Mouse (Mus musculus): ENCODE results near the gene Ncoa7. TPM values are rescaled to one million over a fixed set of nuclear protein-coding genes. Genes with fewer than 3 reads are reported as not detected.

Gene Ncoa7
- polyA plus RNA-seq, 1 experiment: 65.5 TPM

- DNase-seq: no peak
- no peak overlapping the region for H3K4me3 ChIP-seq (replicated peaks; ENCODE audit: insufficient read depth, low read depth, low read length)
- H3K4me1 ChIP-seq (ENCODE audit: control insufficient read depth, insufficient read depth, low read length): peaks cover 4% of the 10 kb centered on the region
- no peak for TF ChIP-seq POLR2A (IDR thresholded peaks at IDR 0.05; ENCODE audit: borderline replicate concordance, insufficient read depth, low read length)
- TF ChIP-seq CTCF (IDR thresholded peaks at IDR 0.05; ENCODE audit: borderline replicate concordance, insufficient read depth, low read depth, low read length): no peak
- 66% methylated on average over 3 of the region's 3 CpGs for WGBS
- H3K27me3 ChIP-seq (ENCODE audit: control insufficient read depth, insufficient read depth, low read length): no peaks in the 10 kb centered on the region
- no peak overlapping the region for H3K27ac ChIP-seq (ENCODE audit: insufficient read depth, low read length)
Measured at GRCm38 (mm10) chr10:30731321-30731914, 71.7 kb downstream of the Ncoa7 start.

- 78% methylated on average over 1 of the region's 1 CpGs for WGBS
- Histone ChIP-seq H3K27me3 (ENCODE audit: control insufficient read depth, insufficient read depth, low read length) (no peaks in the 10 kb centered on the region), H3K4me1 (ENCODE audit: control insufficient read depth, insufficient read depth, low read length) (peaks cover 4% of the 10 kb centered on the region), H3K27ac (ENCODE audit: insufficient read depth, low read length) (no peak overlapping the region), H3K4me3 (replicated peaks; ENCODE audit: insufficient read depth, low read depth, low read length) (no peak overlapping the region)
- TF ChIP-seq POLR2A (IDR thresholded peaks at IDR 0.05; ENCODE audit: borderline replicate concordance, insufficient read depth, low read length): no peak
- DNase-seq: no peak
Measured at GRCm38 (mm10) chr10:30730791-30731190, 72.3 kb downstream of the Ncoa7 start.

GRCm38 (mm10) chr10:30729157-30730096, 73.7 kb downstream of the Ncoa7 start:
- H3K4me1 ChIP-seq (ENCODE audit: control insufficient read depth, insufficient read depth, low read length): peaks cover 4% of the 10 kb centered on the region
- no peaks in the 10 kb centered on the region for H3K27me3 ChIP-seq (ENCODE audit: control insufficient read depth, insufficient read depth, low read length)
- WGBS: 85% methylated on average over 5 of the region's 5 CpGs
- peak in 1 of 2 experiments; percentile 33 for DNase-seq
- H3K4me3 ChIP-seq (replicated peaks; ENCODE audit: insufficient read depth, low read depth, low read length): no peak overlapping the region
- TF ChIP-seq CTCF (IDR thresholded peaks at IDR 0.05; ENCODE audit: borderline replicate concordance, insufficient read depth, low read depth, low read length) (peak; percentile 24; the same call in 1 of the 2 replicates), POLR2A (IDR thresholded peaks at IDR 0.05; ENCODE audit: borderline replicate concordance, insufficient read depth, low read length) (no peak)
- no peak overlapping the region for H3K27ac ChIP-seq (ENCODE audit: insufficient read depth, low read length)

- TF ChIP-seq CTCF (IDR thresholded peaks at IDR 0.05; ENCODE audit: borderline replicate concordance, insufficient read depth, low read depth, low read length) (no peak), POLR2A (IDR thresholded peaks at IDR 0.05; ENCODE audit: borderline replicate concordance, insufficient read depth, low read length) (no peak)
- 100% methylated on average over 1 of the region's 1 CpGs for WGBS
- Histone ChIP-seq H3K27me3 (ENCODE audit: control insufficient read depth, insufficient read depth, low read length) (no peaks in the 10 kb centered on the region), H3K4me1 (ENCODE audit: control insufficient read depth, insufficient read depth, low read length) (no peaks in the 10 kb centered on the region; the same call in 1 of the 2 replicates), H3K27ac (ENCODE audit: insufficient read depth, low read length) (no peak overlapping the region), H3K4me3 (replicated peaks; ENCODE audit: insufficient read depth, low read depth, low read length) (no peak overlapping the region)
- no peak for DNase-seq
Measured at GRCm38 (mm10) chr10:30723014-30723413, 80.1 kb downstream of the Ncoa7 start.

- no peak for DNase-seq
- TF ChIP-seq CTCF (IDR thresholded peaks at IDR 0.05; ENCODE audit: borderline replicate concordance, insufficient read depth, low read depth, low read length) (no peak), POLR2A (IDR thresholded peaks at IDR 0.05; ENCODE audit: borderline replicate concordance, insufficient read depth, low read length) (no peak)
- 89% methylated on average over 3 of the region's 3 CpGs for WGBS
Measured at GRCm38 (mm10) chr10:30720556-30720955, 82.6 kb downstream of the Ncoa7 start.

GRCm38 (mm10) chr10:30719947-30720346, 83.2 kb downstream of the Ncoa7 start:
- H3K27ac ChIP-seq (ENCODE audit: insufficient read depth, low read length): no peak overlapping the region
- 81% methylated on average over 1 of the region's 1 CpGs for WGBS
- no peaks in the 10 kb centered on the region for H3K27me3 ChIP-seq (ENCODE audit: control insufficient read depth, insufficient read depth, low read length)

More at GRCm38 (mm10) chr10:30720556-30720955, 82.6 kb downstream of the Ncoa7 start:
- Histone ChIP-seq H3K27me3 (ENCODE audit: control insufficient read depth, insufficient read depth, low read length) (no peaks in the 10 kb centered on the region), H3K4me3 (replicated peaks; ENCODE audit: insufficient read depth, low read depth, low read length) (no peak overlapping the region), H3K27ac (ENCODE audit: insufficient read depth, low read length) (no peak overlapping the region), H3K4me1 (ENCODE audit: control insufficient read depth, insufficient read depth, low read length) (no peaks in the 10 kb centered on the region)

GRCm38 (mm10) chr10:30718703-30719340, 84.3 kb downstream of the Ncoa7 start:
- WGBS: 35% methylated on average over 4 of the region's 4 CpGs
- no peaks in the 10 kb centered on the region for H3K27me3 ChIP-seq (ENCODE audit: control insufficient read depth, insufficient read depth, low read length)
- DNase-seq: peak; percentile 20 to 60
- no peak overlapping the region for H3K27ac ChIP-seq (ENCODE audit: insufficient read depth, low read length)
- peak; percentile 51; the same call in 1 of the 2 replicates for TF ChIP-seq CTCF (IDR thresholded peaks at IDR 0.05; ENCODE audit: borderline replicate concordance, insufficient read depth, low read depth, low read length)
- no peak for TF ChIP-seq POLR2A (IDR thresholded peaks at IDR 0.05; ENCODE audit: borderline replicate concordance, insufficient read depth, low read length)
- no peaks in the 10 kb centered on the region for H3K4me1 ChIP-seq (ENCODE audit: control insufficient read depth, insufficient read depth, low read length)
- H3K4me3 ChIP-seq (replicated peaks; ENCODE audit: insufficient read depth, low read depth, low read length): no peak overlapping the region

More at GRCm38 (mm10) chr10:30719947-30720346, 83.2 kb downstream of the Ncoa7 start:
- DNase-seq: no peak
- TF ChIP-seq CTCF (IDR thresholded peaks at IDR 0.05; ENCODE audit: borderline replicate concordance, insufficient read depth, low read depth, low read length) (no peak), POLR2A (IDR thresholded peaks at IDR 0.05; ENCODE audit: borderline replicate concordance, insufficient read depth, low read length) (no peak)
- H3K4me1 ChIP-seq (ENCODE audit: control insufficient read depth, insufficient read depth, low read length): no peaks in the 10 kb centered on the region
- no peak overlapping the region for H3K4me3 ChIP-seq (replicated peaks; ENCODE audit: insufficient read depth, low read depth, low read length)
